Mouse (Mus musculus) left cerebral cortex, adult 2 months (tissue): ENCODE results near the gene Iqschfp. TPM values are rescaled to one million over a fixed set of nuclear protein-coding genes. Genes with fewer than 3 reads are reported as not detected.

ENCODE experiments used
- DNase-seq, 2 experiments: peaks; one replicate each; pipeline ENCODE4 v3.0.0; 2021 to 2022; ENCODE audit warnings: low spot score in 2 of 2, mixed read lengths in 1 of 2; ENCODE audit errors: extremely low spot score in 1 of 2
- H3K27ac ChIP-seq: fragments of 200-600 bp; 2 replicates; pipeline ENCODE4 v1.8.1; 2022
- H3K4me3 ChIP-seq: fragments of 200-600 bp; 2 replicates; pipeline ENCODE4 v1.8.1; 2022
- CTCF ChIP-seq: fragments of 200-600 bp; IDR thresholded peaks from 2 replicates; pipeline ENCODE4 v1.8.1; 2022; ENCODE audit warnings: antibody characterized with exemption, mild to moderate bottlenecking, moderate library complexity
- intact Hi-C: fragments of 180-260 bp; cut with DNase I; formaldehyde crosslinking; loops from one replicate; pipeline ENCODE4 v1.15.1; 2025
- total RNA-seq, 2 experiments: library from RNA; stranded (reverse); gene quantifications; 2 replicates each; pipeline ENCODE4 v1.2.3; 2021

Iqschfp gene
- total RNA-seq, 2 experiments from 2014 or later = 8.4 to 12.6 TPM

GRCm38 (mm10) chr3:68593073-68593867, 701.2 kb downstream of the Iqschfp start:
- intact Hi-C loops = loop anchor here (5.0 kb wide), 1 partner anchor 84 kb away; no protein-coding TSS in a partner anchor
- TF ChIP-seq CTCF = no peak
- no peak for DNase-seq
- peak overlapping the region; percentile 17; the same call in 1 of the 2 replicates for H3K4me3 ChIP-seq
- H3K27ac ChIP-seq = peak overlapping the region; percentile 58

- H3K4me3 ChIP-seq = no peak overlapping the region
- peak overlapping the region; percentile 36; the same call in 1 of the 2 replicates for H3K27ac ChIP-seq
- no peak for TF ChIP-seq CTCF
- intact Hi-C loops = no loop called here
- DNase-seq = no peak
These were observed 703.4 kb downstream of the Iqschfp start for GRCm38 (mm10) chr3:68595316-68595925.

GRCm38 (mm10) chr3:68596938-68597337, 704.9 kb downstream of the Iqschfp start:
- no peak overlapping the region for H3K4me3 ChIP-seq
- peak overlapping the region; percentile 60; the same call in 1 of the 2 replicates for H3K27ac ChIP-seq
- intact Hi-C loops = no loop called here
- TF ChIP-seq CTCF = no peak
- no peak for DNase-seq

- no peak for DNase-seq
- intact Hi-C loops = no loop called here
- Histone ChIP-seq H3K4me3 (no peak overlapping the region), H3K27ac (peak overlapping the region; percentile 85)
- no peak for TF ChIP-seq CTCF
These were observed 710.9 kb downstream of the Iqschfp start for GRCm38 (mm10) chr3:68602891-68603290.

- TF ChIP-seq CTCF = no peak
- Histone ChIP-seq H3K27ac (peak overlapping the region; percentile 85), H3K4me3 (no peak overlapping the region)
- intact Hi-C loops = no loop called here
- peak in 1 of 2 experiments; percentile 18 for DNase-seq
These were observed 712.4 kb downstream of the Iqschfp start for GRCm38 (mm10) chr3:68604467-68604866.

GRCm38 (mm10) chr3:68604962-68605361, 712.9 kb downstream of the Iqschfp start:
- intact Hi-C loops = loop anchor here (5.0 kb wide), 2 partner anchors 113 to 548 kb away; no protein-coding TSS in a partner anchor
- H3K4me3 ChIP-seq = no peak overlapping the region
- no peak for TF ChIP-seq CTCF
- no peak for DNase-seq
- H3K27ac ChIP-seq = peak overlapping the region; percentile 85

- Histone ChIP-seq H3K4me3 (no peak overlapping the region), H3K27ac (peak overlapping the region; percentile 74)
- intact Hi-C loops = loop anchor here (5.0 kb wide), 2 partner anchors 114 to 549 kb away; no protein-coding TSS in a partner anchor
- TF ChIP-seq CTCF = no peak
- DNase-seq = peak in 1 of 2 experiments; percentile 29
These were observed 714.0 kb downstream of the Iqschfp start for GRCm38 (mm10) chr3:68605942-68606603.

- Histone ChIP-seq H3K27ac (peak overlapping the region; percentile 74), H3K4me3 (no peak overlapping the region)
- TF ChIP-seq CTCF = no peak
- intact Hi-C loops = loop anchor here (5.0 kb wide), 2 partner anchors 114 to 549 kb away; no protein-coding TSS in a partner anchor
- DNase-seq = peak; percentile 52 to 59
These were observed 714.7 kb downstream of the Iqschfp start for GRCm38 (mm10) chr3:68606730-68607129.

GRCm38 (mm10) chr3:68607336-68607735, 715.3 kb downstream of the Iqschfp start:
- no peak for DNase-seq
- Histone ChIP-seq H3K4me3 (no peak overlapping the region), H3K27ac (peak overlapping the region; percentile 74)
- intact Hi-C loops = loop anchor here (5.0 kb wide), 2 partner anchors 115 to 550 kb away; no protein-coding TSS in a partner anchor
- no peak for TF ChIP-seq CTCF

- peak overlapping the region; percentile 83 for H3K27ac ChIP-seq
- H3K4me3 ChIP-seq = no peak overlapping the region
- intact Hi-C loops = loop anchor here (1.0 to 5.0 kb wide), 4 partner anchors 32 to 552 kb away; no protein-coding TSS in a partner anchor
- DNase-seq = peak; percentile 84 to 88
- TF ChIP-seq CTCF = no peak
These were observed 716.9 kb downstream of the Iqschfp start for GRCm38 (mm10) chr3:68608848-68609497.

GRCm38 (mm10) chr3:68610011-68610410, 718.0 kb downstream of the Iqschfp start:
- Histone ChIP-seq H3K27ac (peak overlapping the region; percentile 83), H3K4me3 (no peak overlapping the region)
- peak in 1 of 2 experiments; percentile 18 for DNase-seq
- intact Hi-C loops = no loop called here
- TF ChIP-seq CTCF = no peak
